In the genomic region with DNA sequence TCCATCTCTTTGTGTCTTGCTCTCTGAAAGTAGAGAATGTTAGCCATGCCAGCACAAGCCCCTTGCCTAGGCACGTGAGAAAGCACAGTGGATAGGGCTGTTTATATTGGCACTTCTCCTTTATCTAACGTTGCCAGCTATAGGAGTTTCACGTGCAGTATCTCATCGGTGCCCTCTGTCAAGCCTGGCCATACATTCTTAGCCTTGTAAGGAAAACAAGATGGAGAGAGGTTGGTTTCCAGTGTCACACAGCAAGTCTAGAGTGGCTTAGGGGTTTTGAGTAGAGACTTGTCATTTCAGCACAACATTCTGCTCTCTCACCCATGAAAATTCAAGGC, we compare ENCODE assay signal across 24 mouse cellular contexts.
DNase-seq lines count a peak whose midpoint lies in the region; ATAC-seq and TF ChIP-seq lines count a peak whose summit lies in the region.
"Had no signal": no experiment of that assay in that cellular context is flagged by ENCODE, and none has a peak within 500 bp of the region (broad histone marks: within the 10 kb centered on the region; RNA-seq: fewer than 3 reads in every experiment).

No protein-coding gene starts in this region.

- 47% methylated on average over 4 of the region's 4 CpGs for WGBS in liver, postnatal 0 days (ENCODE audit: insufficient replicate concordance)
- WGBS in liver, embryonic 12.5 days (ENCODE audit: insufficient replicate concordance): 64% methylated on average over 4 of the region's 4 CpGs

- H3K27me3 ChIP-seq in liver, postnatal 0 days (ENCODE audit: insufficient read depth, low read length): no peaks in the 10 kb centered on the region
- H3K27me3 ChIP-seq in liver, embryonic 12.5 days (replicated peaks): no peaks in the 10 kb centered on the region
- H3K27me3 ChIP-seq: embryonic facial prominence, embryonic 12.5 days; embryonic facial prominence, embryonic 15.5 days; hindbrain, embryonic 13.5 days; Patski had no signal

- no peak for DNase-seq in liver, postnatal 0 days
- DNase-seq in lung, postnatal 36 days: no peak
- no peak for DNase-seq in left cerebral cortex, postnatal 36 days (ENCODE audit: low spot score in 2 of 2)
- DNase-seq in cerebellum, adult 8-10 months: no peak
- DNase-seq: adrenal gland, postnatal 36 days; cerebellum, adult 11-12 months; cerebellum, adult 9-10 months; cerebellum, postnatal 14 days; forebrain, postnatal 0 days; gastrocnemius, postnatal 25 days; heart, postnatal 36 days had no signal

- H3K27ac ChIP-seq in liver, postnatal 0 days (ENCODE audit: low read depth): peak overlapping the region; percentile 41
- no peak overlapping the region for H3K27ac ChIP-seq in liver, embryonic 12.5 days
- H3K27ac ChIP-seq: embryonic facial prominence, embryonic 12.5 days; embryonic facial prominence, embryonic 15.5 days; hindbrain, embryonic 10.5 days; hindbrain, embryonic 13.5 days; hindbrain, postnatal 0 days had no signal

- TF ChIP-seq EP300 in liver, postnatal 0 days (IDR thresholded peaks at IDR 0.05; ENCODE audit: low read depth): no peak

- intact Hi-C loops in left cerebral cortex, postnatal 36 days (cut with DNase I): no loop called here

- no peaks in the 10 kb centered on the region for H3K36me3 ChIP-seq in liver, postnatal 0 days (replicated peaks; ENCODE audit: insufficient read depth, low read length)
- H3K36me3 ChIP-seq in liver, embryonic 12.5 days: no peaks in the 10 kb centered on the region
- H3K36me3 ChIP-seq: embryonic facial prominence, embryonic 12.5 days; embryonic facial prominence, embryonic 15.5 days; G1E; hindbrain, embryonic 10.5 days; hindbrain, embryonic 13.5 days had no signal

- H3K4me3 ChIP-seq in liver, postnatal 0 days (ENCODE audit: low read depth, low read length): no peak overlapping the region
- H3K4me3 ChIP-seq in liver, embryonic 12.5 days: no peak overlapping the region
- H3K4me3 ChIP-seq: embryonic facial prominence, embryonic 12.5 days; embryonic facial prominence, embryonic 15.5 days; hindbrain, embryonic 10.5 days; hindbrain, embryonic 13.5 days had no signal

- peak; percentile 13; the same call in 1 of the 2 replicates for ATAC-seq in liver, postnatal 0 days
- ATAC-seq in liver, embryonic 12.5 days: no peak
- peak; percentile 55 for ATAC-seq in granulocyte monocyte progenitor cell, adult 5-6 weeks (replicated peaks; ENCODE audit: poor library complexity, severe bottlenecking)
- 0 out of 2 replicates have a peak, but pooled peaks have one; percentile 42 for ATAC-seq in megakaryocyte-erythroid progenitor cell, adult 5-6 weeks (replicated peaks; ENCODE audit: low FRiP score, low TSS enrichment, poor library complexity, severe bottlenecking)
- ATAC-seq: forebrain, embryonic 14.5 days; forebrain, postnatal 0 days; hindbrain, postnatal 0 days; inflammation-experienced regulatory T-cells, adult 6 months; Patski had no signal

- peaks cover 8% of the 10 kb centered on the region; the same call in 1 of the 2 replicates for H3K4me1 ChIP-seq in liver, postnatal 0 days (ENCODE audit: insufficient read depth)
- H3K4me1 ChIP-seq in liver, embryonic 12.5 days: no peaks in the 10 kb centered on the region
- H3K4me1 ChIP-seq: embryonic facial prominence, embryonic 12.5 days; embryonic facial prominence, embryonic 15.5 days; hindbrain, embryonic 10.5 days; hindbrain, embryonic 13.5 days had no signal

- no peak overlapping the region for H3K9ac ChIP-seq in liver, postnatal 0 days (replicated peaks)
- no peak overlapping the region for H3K9ac ChIP-seq in liver, embryonic 12.5 days
- H3K9ac ChIP-seq: embryonic facial prominence, embryonic 12.5 days; embryonic facial prominence, embryonic 15.5 days; forebrain, postnatal 0 days; hindbrain, embryonic 13.5 days had no signal

- H3K9me3 ChIP-seq in liver, postnatal 0 days (ENCODE audit: low read length): no peaks in the 10 kb centered on the region
- no peaks in the 10 kb centered on the region for H3K9me3 ChIP-seq in liver, embryonic 12.5 days (replicated peaks)
- H3K9me3 ChIP-seq: embryonic facial prominence, embryonic 12.5 days; embryonic facial prominence, embryonic 15.5 days; hindbrain, embryonic 10.5 days; hindbrain, embryonic 13.5 days had no signal

- TF ChIP-seq CTCF in liver, postnatal 0 days (IDR thresholded peaks at IDR 0.05; ENCODE audit: low read depth): no peak

- H3K4me2 ChIP-seq in liver, postnatal 0 days (ENCODE audit: low read depth, low read length): no peak overlapping the region
- no peak overlapping the region for H3K4me2 ChIP-seq in liver, embryonic 12.5 days
- H3K4me2 ChIP-seq: embryonic facial prominence, embryonic 12.5 days; embryonic facial prominence, embryonic 15.5 days; heart, embryonic 11.5 days; hindbrain, embryonic 13.5 days had no signal
